ENCODE assay signal across 23 mouse cellular contexts in the genomic region with DNA sequence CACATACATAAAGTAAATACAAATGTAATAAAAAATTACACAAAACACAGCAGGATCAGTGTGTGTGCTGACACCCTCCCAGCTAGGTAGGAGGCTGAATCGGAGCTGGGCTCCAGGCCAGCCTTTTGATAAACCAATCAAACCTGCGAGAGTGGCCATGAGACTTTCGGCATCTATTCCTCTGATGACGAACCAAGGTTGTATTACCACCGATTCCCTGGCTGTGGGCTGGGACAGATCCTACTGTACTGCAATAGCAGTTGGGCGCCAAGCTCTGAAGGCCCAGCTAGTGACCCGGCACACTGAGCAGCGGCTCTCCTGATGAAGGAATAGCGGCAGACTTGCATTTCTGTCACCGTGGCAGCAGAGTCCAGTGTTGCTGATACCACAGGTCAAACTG. TPM values are rescaled to one million over a fixed set of nuclear protein-coding genes. Genes with fewer than 3 reads are reported as not detected.
DNase-seq lines count a peak whose midpoint lies in the region; ATAC-seq and TF ChIP-seq lines count a peak whose summit lies in the region.
"Had no signal": no experiment of that assay in that cellular context is flagged by ENCODE, and none has a peak within 500 bp of the region (broad histone marks: within the 10 kb centered on the region; RNA-seq: fewer than 3 reads in every experiment).

No protein-coding gene starts in this region.

- intact Hi-C loops in heart, postnatal 10 days (cut with DNase I) = no loop called here
- intact Hi-C loops in gastrocnemius, adult 2 months (cut with DNase I) = no loop called here
- intact Hi-C loops in left cerebral cortex, postnatal 36 days (cut with DNase I) = no loop called here

- peak; percentile 43; the same call in 1 of the 2 replicates for ATAC-seq in stomach, embryonic 15.5 days (ENCODE audit: insufficient read depth, low FRiP score, low read depth)
- ATAC-seq: hindbrain, embryonic 16.5 days; intestine, postnatal 0 days; midbrain, embryonic 15.5 days had no signal

- H3K4me1 ChIP-seq in heart, embryonic 10.5 days = peaks cover 20% of the 10 kb centered on the region
- peaks cover 5% of the 10 kb centered on the region; the same call in 1 of the 2 replicates for H3K4me1 ChIP-seq in stomach, embryonic 15.5 days
- H3K4me1 ChIP-seq: forebrain, embryonic 10.5 days; midbrain, embryonic 15.5 days; neural tube, embryonic 12.5 days had no signal

- no peak overlapping the region for H3K4me2 ChIP-seq in stomach, embryonic 15.5 days
- H3K4me2 ChIP-seq: limb, embryonic 13.5 days; midbrain, embryonic 15.5 days; neural tube, embryonic 12.5 days had no signal

- H3K9ac ChIP-seq in stomach, embryonic 15.5 days = no peak overlapping the region
- H3K9ac ChIP-seq: limb, embryonic 13.5 days; liver, embryonic 14.5 days; midbrain, embryonic 15.5 days; neural tube, embryonic 12.5 days had no signal

- H3K27me3 ChIP-seq in heart, embryonic 10.5 days (ENCODE audit: insufficient read depth, poor library complexity, severe bottlenecking) = no peaks in the 10 kb centered on the region
- H3K27me3 ChIP-seq in stomach, embryonic 15.5 days (replicated peaks) = no peaks in the 10 kb centered on the region
- H3K27me3 ChIP-seq: limb, embryonic 13.5 days; midbrain, embryonic 15.5 days; neural tube, embryonic 12.5 days had no signal

- no peak overlapping the region for H3K27ac ChIP-seq in heart, embryonic 10.5 days
- no peak overlapping the region for H3K27ac ChIP-seq in stomach, embryonic 15.5 days
- H3K27ac ChIP-seq in gastrocnemius, adult 2 months = no peak overlapping the region
- H3K27ac ChIP-seq: forebrain, embryonic 10.5 days; liver, embryonic 14.5 days; midbrain, embryonic 15.5 days; neural tube, embryonic 12.5 days had no signal

- peaks cover 16% of the 10 kb centered on the region for H3K36me3 ChIP-seq in heart, embryonic 10.5 days
- H3K36me3 ChIP-seq in stomach, embryonic 15.5 days = peaks cover 3% of the 10 kb centered on the region; the same call in 1 of the 2 replicates

- no peak for TF ChIP-seq CTCF in gastrocnemius, adult 2 months (IDR thresholded peaks at IDR 0.05)

- H3K4me3 ChIP-seq in heart, embryonic 10.5 days = no peak overlapping the region
- H3K4me3 ChIP-seq in stomach, embryonic 15.5 days (replicated peaks) = no peak overlapping the region
- H3K4me3 ChIP-seq in gastrocnemius, adult 2 months = no peak overlapping the region
- H3K4me3 ChIP-seq: forebrain, embryonic 10.5 days; limb, embryonic 13.5 days; midbrain, embryonic 15.5 days; neural tube, embryonic 12.5 days had no signal

- peak; percentile 42 for DNase-seq in adrenal gland, adult 2 months
- no peak for DNase-seq in adrenal gland, adult 18-20 months (ENCODE audit: low spot score in 2 of 2)
- DNase-seq in heart, postnatal 10 days = peak; percentile 14 to 29
- no peak for DNase-seq in heart, embryonic 10.5 days (ENCODE audit: low spot score)
- peak; percentile 49 for DNase-seq in adrenal gland, postnatal 10 days
- DNase-seq in gastrocnemius, adult 2 months = no peak
- DNase-seq in left cerebral cortex, postnatal 36 days (ENCODE audit: low spot score in 2 of 2) = no peak
- DNase-seq: cerebellum, adult 9-11 months; gastrocnemius, postnatal 36 days; kidney, postnatal 25 days; lung, postnatal 4 days; right cerebral cortex, adult 18-20 months; right cerebral cortex, postnatal 4 days had no signal

- WGBS in heart, embryonic 10.5 days = 68% methylated on average over 10 of the region's 10 CpGs
- 61% methylated on average over 10 of the region's 10 CpGs for WGBS in stomach, embryonic 15.5 days

- no peaks in the 10 kb centered on the region for H3K9me3 ChIP-seq in heart, embryonic 10.5 days
- no peaks in the 10 kb centered on the region for H3K9me3 ChIP-seq in stomach, embryonic 15.5 days
- H3K9me3 ChIP-seq: forebrain, embryonic 10.5 days; limb, embryonic 13.5 days; midbrain, embryonic 15.5 days; neural tube, embryonic 12.5 days had no signal

RNA-seq across cellular contexts. Expression of a gene that starts 40.8 kb away (rescaled TPM):
- total RNA-seq in adrenal gland, adult 2 months (2021) = 1 to 10 TPM in 1 of 2 experiments, not detected in 1; 3.6 TPM
- polyA plus RNA-seq in adrenal gland, adult 2 months (2012; rRNA removed) = not detected in 2 replicates
- 1 to 10 TPM in 1 of 2 experiments, not detected in 1; 2.3 TPM for total RNA-seq in adrenal gland, adult 18-20 months (2021)
- not detected for total RNA-seq in heart, postnatal 10 days (2021)
- polyA plus RNA-seq in heart, embryonic 10.5 days (2016; fragmentation: Nextera tagmentation; extraction: Ambion mirVana) = 2.7 and 4.1 TPM in 2 replicates
- not detected for total RNA-seq in adrenal gland, postnatal 10 days (2021)
- polyA plus RNA-seq in stomach, embryonic 15.5 days (2015; fragmentation: Nextera tagmentation; extraction: Ambion mirVana) = 1.6 and 1.7 TPM in 2 replicates
- total RNA-seq in gastrocnemius, adult 2 months (2021) = not detected
- not detected for total RNA-seq in left cerebral cortex, postnatal 36 days (2021)
- total RNA-seq: left cerebral cortex, postnatal 14 days; megakaryocyte-erythroid progenitor cell, adult 5-6 weeks had no signal

RNA-seq across cellular contexts. Expression of a gene that starts 43.8 kb away (rescaled TPM):
- 10 to 100 TPM; 71.4 to 81.3 TPM for total RNA-seq in adrenal gland, adult 2 months (2021)
- polyA plus RNA-seq in adrenal gland, adult 2 months (2012; rRNA removed) = 28.1 and 29.3 TPM in 2 replicates
- total RNA-seq in adrenal gland, adult 18-20 months (2021) = 10 to 100 TPM; 82.7 to 87.0 TPM
- 10 to 100 TPM; 84.6 to 90.3 TPM for total RNA-seq in heart, postnatal 10 days (2021)
- polyA plus RNA-seq in heart, embryonic 10.5 days (2016; fragmentation: Nextera tagmentation; extraction: Ambion mirVana) = 219 and 225 TPM in 2 replicates
- total RNA-seq in adrenal gland, postnatal 10 days (2021) = 10 to 100 TPM; 76.7 to 76.9 TPM
- 240 and 242 TPM in 2 replicates for polyA plus RNA-seq in stomach, embryonic 15.5 days (2015; fragmentation: Nextera tagmentation; extraction: Ambion mirVana)
- total RNA-seq in gastrocnemius, adult 2 months (2021) = 10 to 100 TPM; 64.1 to 71.9 TPM
- total RNA-seq in left cerebral cortex, postnatal 36 days (2021) = 100 to 1,000 TPM; 119 to 120 TPM

Comparison
In these comparisons a context has a peak if more than half of its experiments do, and no peak if none do; other contexts are left out.
1. DNase-seq: peak in adrenal gland, adult 2 months (single experiment), heart, postnatal 10 days (2 of 2) and adrenal gland, postnatal 10 days (single experiment); none in adrenal gland, adult 18-20 months (0 of 2), heart, embryonic 10.5 days (single experiment), gastrocnemius, adult 2 months (single experiment) and left cerebral cortex, postnatal 36 days (0 of 2).